Mouse (Mus musculus): ENCODE data around the gene Cox15.

DNA sequence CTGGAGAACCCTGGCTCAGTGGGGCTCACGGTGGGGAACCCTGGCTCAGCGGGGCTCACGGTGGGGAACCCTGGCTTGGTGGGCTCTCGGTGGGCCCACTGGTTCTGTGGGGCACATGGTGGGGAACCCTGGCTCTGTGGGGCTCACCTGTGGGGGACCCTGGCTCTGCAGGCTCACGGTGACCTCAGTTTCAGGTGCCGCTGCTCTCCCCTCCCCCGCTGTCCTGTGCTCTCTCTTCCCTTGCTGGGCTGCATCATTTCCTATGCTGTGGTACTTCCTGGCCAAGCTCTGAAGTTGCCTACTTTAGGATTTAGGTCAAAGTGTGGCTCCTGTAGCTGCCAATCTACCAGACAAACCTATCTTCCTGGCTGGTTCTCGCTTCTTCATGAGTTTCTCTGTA, 29.9 kb downstream of the Cox15 start:
- TF ChIP-seq CTCF (IDR thresholded peaks at IDR 0.05; ENCODE audit: low read depth), result no peak
- TF ChIP-seq EP300 (IDR thresholded peaks at IDR 0.05; ENCODE audit: low read depth), result no peak
